Mouse (Mus musculus) kidney, postnatal 0 days (tissue): Measurements from ENCODE around the gene Sh3gl2. TPM values are rescaled to one million over a fixed set of nuclear protein-coding genes. Genes with fewer than 3 reads are reported as not detected.

Experiments
- ATAC-seq: fragments of 200-750 bp; cut with Nextera tagmentation; replicated peaks from 2 replicates; pipeline ENCODE4 v1.8.0; 2017; ENCODE audit warnings: low read depth, moderate number of reproducible peaks, moderate TSS enrichment, moderate library complexity; ENCODE audit not compliant: low FRiP score
- DNase-seq: peaks from one replicate; pipeline ENCODE4 v3.0.0-alpha.2; 2016; ENCODE audit warnings: low spot score
- H3K27ac ChIP-seq: fragments of 300-500 bp; sonication (generic); 2 replicates; pipeline ENCODE4 v1.5.1; 2014; ENCODE audit warnings: mild to moderate bottlenecking
- H3K27me3 ChIP-seq: fragments of 300-500 bp; sonication (generic); 2 replicates; pipeline ENCODE4 v1.6.1; 2014; ENCODE audit warnings: low read length, mixed read lengths; ENCODE audit not compliant: insufficient read depth
- H3K36me3 ChIP-seq: fragments of 300-500 bp; sonication (generic); 2 replicates; pipeline ENCODE4 v1.6.1; 2014; ENCODE audit warnings: low read length, mixed read lengths; ENCODE audit not compliant: insufficient read depth
- H3K4me1 ChIP-seq: fragments of 300-500 bp; sonication (generic); replicated peaks from 2 replicates; pipeline ENCODE4 v1.6.1; 2014; ENCODE audit warnings: antibody characterized with exemption, low read length, mixed read lengths; ENCODE audit not compliant: insufficient read depth
- H3K4me2 ChIP-seq: fragments of 300-500 bp; sonication (generic); 2 replicates; pipeline ENCODE4 v1.6.1; 2014; ENCODE audit warnings: mild to moderate bottlenecking, low read length, moderate library complexity, mixed read lengths
- H3K4me3 ChIP-seq: fragments of 300-500 bp; sonication (generic); replicated peaks from 2 replicates; pipeline ENCODE4 v1.5.1; 2014; ENCODE audit warnings: low read depth, low read length
- H3K9ac ChIP-seq: fragments of 300-500 bp; sonication (generic); 2 replicates; pipeline ENCODE4 v1.6.1; 2014; ENCODE audit warnings: low read depth, low read length
- H3K9me3 ChIP-seq: fragments of 300-500 bp; sonication (generic); replicated peaks from 2 replicates; pipeline ENCODE4 v1.6.1; 2016; ENCODE audit warnings: low read length, inconsistent platforms, mixed read lengths
- CTCF ChIP-seq: IDR thresholded peaks from 2 replicates; pipeline ENCODE4 v1.5.1; 2016; ENCODE audit warnings: antibody characterized with exemption, low read depth, mild to moderate bottlenecking, moderate library complexity
- WGBS: fragments of 180-500 bp; shearing (Covaris S2); extraction: QIAGEN DNeasy Blood & Tissue Kit; methylation state at CpG from one replicate; pipeline ENCODE4 v1.1.7; 2014; 5-methylcytosine and 5-hydroxymethylcytosine counted together
- polyA plus RNA-seq: library from polyadenylated mRNA; unstranded; fragments of >200 nt; fragmentation: Nextera tagmentation; extraction: Ambion mirVana; gene quantifications from 2 replicates; pipeline ENCODE4 v1.2.1, GENCODE M21; 2015

The Sh3gl2 gene
- polyA plus RNA-seq, 1 experiment from 2014 or later = 22.1 TPM

DNA sequence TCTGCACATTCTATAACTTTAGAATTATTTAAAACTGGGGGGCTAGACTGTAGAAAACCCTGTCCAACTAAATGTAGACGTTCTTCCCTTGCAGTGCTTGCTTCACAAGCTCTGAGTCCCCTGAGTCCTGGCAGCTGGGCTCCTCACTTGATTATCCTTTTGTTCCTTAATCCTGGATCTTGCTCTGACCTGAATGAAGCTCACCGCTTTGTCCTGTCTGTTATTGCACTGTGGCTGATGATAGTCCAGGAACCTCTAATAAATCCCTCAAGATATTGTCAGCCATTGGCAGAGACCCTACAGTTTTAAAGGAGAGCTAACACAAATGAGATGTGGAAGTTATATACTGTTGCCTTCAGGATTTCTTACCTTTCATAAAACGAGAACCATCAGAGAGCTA is 114.2 kb downstream of the Sh3gl2 start:
- Histone ChIP-seq H3K4me2 (no peak overlapping the region), H3K4me3 (no peak overlapping the region), H3K27me3 (no peaks in the 10 kb centered on the region), H3K4me1 (no peaks in the 10 kb centered on the region), H3K27ac (no peak overlapping the region), H3K9ac (no peak overlapping the region), H3K36me3 (no peaks in the 10 kb centered on the region), H3K9me3 (no peaks in the 10 kb centered on the region)
- DNase-seq = no peak
- no peak for ATAC-seq
- TF ChIP-seq CTCF = no peak
- WGBS = 66% methylated on average over 3 of the region's 3 CpGs

- Histone ChIP-seq H3K36me3 (no peaks in the 10 kb centered on the region), H3K4me2 (no peak overlapping the region), H3K4me1 (no peaks in the 10 kb centered on the region), H3K4me3 (no peak overlapping the region), H3K27me3 (no peaks in the 10 kb centered on the region), H3K9me3 (no peaks in the 10 kb centered on the region), H3K27ac (no peak overlapping the region), H3K9ac (no peak overlapping the region)
- ATAC-seq (no peak), DNase-seq (no peak)
- 82% methylated on average over 6 of the region's 6 CpGs for WGBS
- TF ChIP-seq CTCF = no peak
Measured at GRCm38 (mm10) chr4:85325454-85325853, 120.5 kb downstream of the Sh3gl2 start.

- 84% methylated on average over 1 of the region's 1 CpGs for WGBS
- no peak overlapping the region for H3K9ac ChIP-seq
- TF ChIP-seq CTCF = no peak
- ATAC-seq (no peak), DNase-seq (no peak)
- no peaks in the 10 kb centered on the region for H3K36me3 ChIP-seq
- H3K4me2 ChIP-seq = no peak overlapping the region
- H3K27me3 ChIP-seq = no peaks in the 10 kb centered on the region
- no peaks in the 10 kb centered on the region for H3K4me1 ChIP-seq
- H3K4me3 ChIP-seq = no peak overlapping the region
- H3K27ac ChIP-seq = no peak overlapping the region
- no peaks in the 10 kb centered on the region for H3K9me3 ChIP-seq
Measured at GRCm38 (mm10) chr4:85326052-85326451, 121.1 kb downstream of the Sh3gl2 start.

DNA sequence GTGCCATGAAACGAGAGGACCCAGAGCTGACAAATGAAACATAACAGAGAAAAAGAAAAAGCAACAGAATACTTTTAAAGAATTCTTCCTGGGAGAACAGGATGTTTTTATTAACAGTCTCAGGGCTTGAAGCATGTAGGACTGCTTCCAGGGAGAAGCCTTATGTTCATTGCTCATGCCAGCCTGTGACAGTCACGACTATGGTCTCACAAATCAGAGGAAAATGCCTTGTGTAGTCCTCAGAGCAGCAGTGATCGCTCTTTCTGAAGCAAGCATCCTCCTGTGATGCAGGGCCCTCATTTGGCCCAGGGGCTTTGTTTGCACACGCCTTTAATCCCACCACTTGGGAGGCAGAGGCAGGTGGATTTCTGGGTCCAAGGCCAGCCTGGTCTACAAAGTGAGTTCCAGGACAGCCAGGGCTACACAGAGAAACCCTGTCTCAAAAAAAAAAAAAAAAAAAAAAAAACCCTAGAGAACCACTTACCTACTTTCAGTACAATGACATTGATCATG is 129.8 kb downstream of the Sh3gl2 start:
- no peak overlapping the region for H3K4me3 ChIP-seq
- H3K9me3 ChIP-seq = no peaks in the 10 kb centered on the region
- H3K9ac ChIP-seq = no peak overlapping the region
- no peak overlapping the region for H3K27ac ChIP-seq
- TF ChIP-seq CTCF = no peak
- no peaks in the 10 kb centered on the region for H3K36me3 ChIP-seq
- DNase-seq (no peak), ATAC-seq (no peak)
- H3K27me3 ChIP-seq = no peaks in the 10 kb centered on the region
- no peak overlapping the region for H3K4me2 ChIP-seq
- 74% methylated on average over 4 of the region's 4 CpGs for WGBS
- H3K4me1 ChIP-seq = no peaks in the 10 kb centered on the region

- no peak overlapping the region for H3K4me3 ChIP-seq
- no peaks in the 10 kb centered on the region for H3K4me1 ChIP-seq
- no peak for TF ChIP-seq CTCF
- no peaks in the 10 kb centered on the region for H3K9me3 ChIP-seq
- no peak overlapping the region for H3K27ac ChIP-seq
- H3K27me3 ChIP-seq = no peaks in the 10 kb centered on the region
- DNase-seq (no peak), ATAC-seq (no peak)
- H3K4me2 ChIP-seq = no peak overlapping the region
- no peaks in the 10 kb centered on the region for H3K36me3 ChIP-seq
- H3K9ac ChIP-seq = no peak overlapping the region
Measured at GRCm38 (mm10) chr4:85336356-85336755, 131.4 kb downstream of the Sh3gl2 start.

DNA sequence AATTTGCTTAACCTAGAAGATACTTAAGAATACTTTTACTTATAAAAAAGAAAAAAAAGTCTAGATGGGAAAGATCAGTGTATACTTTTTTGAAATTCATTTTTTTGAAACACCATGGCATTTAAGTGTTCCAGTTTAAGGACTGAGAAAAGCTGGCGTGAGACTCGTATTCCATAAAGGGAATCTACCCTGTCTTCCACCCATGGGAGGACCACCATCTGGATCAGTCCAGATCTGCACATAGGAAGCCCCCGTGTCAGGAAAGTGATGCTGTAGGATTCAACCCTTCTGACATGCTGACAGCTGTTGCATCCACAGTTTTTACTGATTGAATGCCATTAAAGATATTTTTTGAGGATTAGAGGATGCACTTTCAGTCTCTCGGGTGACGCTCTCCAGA is 134.2 kb downstream of the Sh3gl2 start:
- no peak overlapping the region for H3K4me3 ChIP-seq
- H3K4me1 ChIP-seq = no peaks in the 10 kb centered on the region
- DNase-seq (no peak), ATAC-seq (no peak)
- no peaks in the 10 kb centered on the region for H3K27me3 ChIP-seq
- no peak overlapping the region for H3K9ac ChIP-seq
- no peak for TF ChIP-seq CTCF
- H3K27ac ChIP-seq = no peak overlapping the region
- no peaks in the 10 kb centered on the region for H3K36me3 ChIP-seq
- no peak overlapping the region for H3K4me2 ChIP-seq
- no peaks in the 10 kb centered on the region for H3K9me3 ChIP-seq
- 91% methylated on average over 5 of the region's 5 CpGs for WGBS

GRCm38 (mm10) chr4:85340686-85341085 is 135.8 kb downstream of the Sh3gl2 start:
- DNase-seq (no peak), ATAC-seq (no peak)
- Histone ChIP-seq H3K4me3 (no peak overlapping the region), H3K9me3 (no peaks in the 10 kb centered on the region), H3K4me2 (no peak overlapping the region), H3K36me3 (no peaks in the 10 kb centered on the region), H3K27ac (no peak overlapping the region), H3K27me3 (no peaks in the 10 kb centered on the region), H3K9ac (no peak overlapping the region), H3K4me1 (no peaks in the 10 kb centered on the region)
- TF ChIP-seq CTCF = no peak
- 80% methylated on average over 6 of the region's 6 CpGs for WGBS
